In genomic region chr2:144164102-144164501, GRCm38 (mm10) we compare ENCODE assay signal across 8 mouse cellular contexts.
A peak's percentile ranks its signal among the peaks of the same experiment; 100 is the strongest.
DNase-seq lines count a peak whose midpoint lies in the region; ATAC-seq and TF ChIP-seq lines count a peak whose summit lies in the region.

No protein-coding gene starts in this region.

- no peaks in the 10 kb centered on the region for H3K36me3 ChIP-seq in kidney, embryonic 14.5 days (ENCODE audit: control insufficient read depth, insufficient read depth, low read length)
- no peaks in the 10 kb centered on the region for H3K36me3 ChIP-seq in lung, embryonic 14.5 days (ENCODE audit: insufficient read depth)

- peak overlapping the region; percentile 90 for H3K4me2 ChIP-seq in kidney, embryonic 14.5 days (replicated peaks; ENCODE audit: low read depth, low read length)
- peak overlapping the region; percentile 57 for H3K4me2 ChIP-seq in lung, embryonic 14.5 days

- H3K27me3 ChIP-seq in kidney, embryonic 14.5 days (ENCODE audit: control insufficient read depth, insufficient read depth, low read length) = no peaks in the 10 kb centered on the region
- no peaks in the 10 kb centered on the region for H3K27me3 ChIP-seq in lung, embryonic 14.5 days (ENCODE audit: insufficient read depth, low read length)

- ATAC-seq in kidney, embryonic 14.5 days (ENCODE audit: low FRiP score, low TSS enrichment) = no peak
- 0 out of 2 replicates have a peak, but pooled peaks have one; percentile 1 for ATAC-seq in lung, embryonic 14.5 days (ENCODE audit: insufficient read depth)
- no peak for ATAC-seq in erythroblast, adult 5-6 weeks (replicated peaks; ENCODE audit: low FRiP score, poor library complexity, severe bottlenecking)

- TF ChIP-seq CTCF in brain, embryonic 14.5 days (IDR thresholded peaks at IDR 0.05; ENCODE audit: borderline replicate concordance, extremely low read depth, insufficient read depth, insufficient read length) = no peak
- TF ChIP-seq CTCF in lung, embryonic 14.5 days (IDR thresholded peaks at IDR 0.05; ENCODE audit: low read depth) = no peak

- H3K9ac ChIP-seq in kidney, embryonic 14.5 days (ENCODE audit: low read depth, low read length) = peak overlapping the region; percentile 72; the same call in 1 of the 2 replicates
- peak overlapping the region; percentile 80 for H3K9ac ChIP-seq in lung, embryonic 14.5 days

- 12% methylated on average over 8 of the region's 8 CpGs for WGBS in kidney, embryonic 14.5 days
- WGBS in lung, embryonic 14.5 days = 8% methylated on average over 8 of the region's 8 CpGs

- no peak for TF ChIP-seq POLR2A in brain, embryonic 14.5 days (IDR thresholded peaks at IDR 0.05; ENCODE audit: borderline replicate concordance, extremely low read depth, insufficient read depth, insufficient read length, poor library complexity, severe bottlenecking)

- H3K27ac ChIP-seq in kidney, embryonic 14.5 days (ENCODE audit: low read depth, low read length) = peak overlapping the region; percentile 93
- H3K27ac ChIP-seq in lung, embryonic 14.5 days (ENCODE audit: low read depth) = peak overlapping the region; percentile 97

- no peaks in the 10 kb centered on the region for H3K9me3 ChIP-seq in kidney, embryonic 14.5 days (ENCODE audit: control insufficient read depth, low read length)
- no peaks in the 10 kb centered on the region for H3K9me3 ChIP-seq in lung, embryonic 14.5 days (ENCODE audit: low read depth, low read length)

- peaks cover 38% of the 10 kb centered on the region for H3K4me1 ChIP-seq in kidney, embryonic 14.5 days (ENCODE audit: control insufficient read depth, insufficient read depth, low read length)
- H3K4me1 ChIP-seq in lung, embryonic 14.5 days (ENCODE audit: insufficient read depth) = peaks cover 20% of the 10 kb centered on the region

- H3K4me3 ChIP-seq in kidney, embryonic 14.5 days (ENCODE audit: low read length) = peak overlapping the region; percentile 76; the same call in 1 of the 2 replicates
- H3K4me3 ChIP-seq in lung, embryonic 14.5 days (ENCODE audit: low read depth, low read length) = peak overlapping the region; percentile 65

- peak; percentile 35 for DNase-seq in embryo, embryonic 10.5 days (ENCODE audit: low spot score)
- no peak for DNase-seq in embryo, embryonic 10 days (ENCODE audit: low spot score)
- peak; percentile 76 for DNase-seq in brain, embryonic 14.5 days (ENCODE audit: low read depth)
- DNase-seq in heart, adult 8-10 months (ENCODE audit: low spot score) = peak; percentile 63
- peak; percentile 87 for DNase-seq in lung, embryonic 14.5 days
- peak; percentile 24 for DNase-seq in right cerebral cortex, postnatal 25 days
